Mouse (Mus musculus): ENCODE data around the gene Rpl5.

Rpl5 gene

GRCm38 (mm10) chr5:107943526-107943925, 43.2 kb downstream of the Rpl5 start:
- no peak for DNase-seq (ENCODE audit: low read depth)

GRCm38 (mm10) chr5:107946475-107946874, 46.2 kb downstream of the Rpl5 start:
- DNase-seq (ENCODE audit: low read depth) = no peak

- DNase-seq (ENCODE audit: low read depth) = no peak
Measured at GRCm38 (mm10) chr5:107947548-107947947, 47.2 kb downstream of the Rpl5 start.

- no peak for DNase-seq (ENCODE audit: low read depth)
Measured at GRCm38 (mm10) chr5:107948899-107949298, 48.6 kb downstream of the Rpl5 start.

GRCm38 (mm10) chr5:107949607-107950006, 49.3 kb downstream of the Rpl5 start:
- no peak for DNase-seq (ENCODE audit: low read depth)

- DNase-seq (ENCODE audit: low read depth) = no peak
Measured at GRCm38 (mm10) chr5:107950643-107951042, 50.3 kb downstream of the Rpl5 start.

All from c-Kit-positive CD71-negative TER-119-negative erythroid progenitor cells, embryonic 14.5 days (primary cell).